Mouse (Mus musculus): Measurements from ENCODE around the gene Rps7. TPM values are rescaled to one million over a fixed set of nuclear protein-coding genes. Genes with fewer than 3 reads are reported as not detected.

Gene Rps7
- polyA plus RNA-seq, 1 experiment from 2014 or later, result 319 TPM

- no peak overlapping the region for H3K4me3 ChIP-seq (ENCODE audit: low read length)
- H3K9ac ChIP-seq (ENCODE audit: low read depth, low read length), result no peak overlapping the region
- H3K4me1 ChIP-seq (ENCODE audit: control insufficient read depth, insufficient read depth, low read depth, low read length), result peaks cover 7% of the 10 kb centered on the region
- no peaks in the 10 kb centered on the region for H3K36me3 ChIP-seq (ENCODE audit: control insufficient read depth, insufficient read depth, low read length)
- 66% methylated on average over 2 of the region's 2 CpGs for WGBS
- H3K4me2 ChIP-seq (ENCODE audit: low read length), result no peak overlapping the region
- no peaks in the 10 kb centered on the region for H3K9me3 ChIP-seq (ENCODE audit: control insufficient read depth, low read length)
- no peaks in the 10 kb centered on the region for H3K27me3 ChIP-seq (replicated peaks; ENCODE audit: control insufficient read depth, insufficient read depth, low read length)
- no peak for ATAC-seq
- no peak overlapping the region for H3K27ac ChIP-seq (ENCODE audit: low read depth, low read length)
Measured at GRCm38 (mm10) chr12:28598526-28598991, 37.2 kb downstream of the Rps7 start.

GRCm38 (mm10) chr12:28598110-28598509 is 37.6 kb downstream of the Rps7 start:
- Histone ChIP-seq H3K9me3 (ENCODE audit: control insufficient read depth, low read length) (no peaks in the 10 kb centered on the region), H3K27ac (ENCODE audit: low read depth, low read length) (no peak overlapping the region), H3K36me3 (ENCODE audit: control insufficient read depth, insufficient read depth, low read length) (no peaks in the 10 kb centered on the region), H3K4me1 (ENCODE audit: control insufficient read depth, insufficient read depth, low read depth, low read length) (peaks cover 7% of the 10 kb centered on the region), H3K9ac (ENCODE audit: low read depth, low read length) (no peak overlapping the region), H3K4me3 (ENCODE audit: low read length) (no peak overlapping the region), H3K4me2 (ENCODE audit: low read length) (no peak overlapping the region), H3K27me3 (replicated peaks; ENCODE audit: control insufficient read depth, insufficient read depth, low read length) (no peaks in the 10 kb centered on the region)
- ATAC-seq, result no peak
- WGBS, result 73% methylated on average over 3 of the region's 3 CpGs

- Histone ChIP-seq H3K27ac (ENCODE audit: low read depth, low read length) (no peak overlapping the region), H3K4me3 (ENCODE audit: low read length) (no peak overlapping the region), H3K9me3 (ENCODE audit: control insufficient read depth, low read length) (no peaks in the 10 kb centered on the region), H3K27me3 (replicated peaks; ENCODE audit: control insufficient read depth, insufficient read depth, low read length) (no peaks in the 10 kb centered on the region), H3K36me3 (ENCODE audit: control insufficient read depth, insufficient read depth, low read length) (no peaks in the 10 kb centered on the region), H3K9ac (ENCODE audit: low read depth, low read length) (no peak overlapping the region), H3K4me2 (ENCODE audit: low read length) (no peak overlapping the region), H3K4me1 (ENCODE audit: control insufficient read depth, insufficient read depth, low read depth, low read length) (peaks cover 7% of the 10 kb centered on the region)
- 81% methylated on average over 9 of the region's 9 CpGs for WGBS
- ATAC-seq, result no peak
Measured at GRCm38 (mm10) chr12:28597699-28598098, 38.1 kb downstream of the Rps7 start.

GRCm38 (mm10) chr12:28596851-28597250 is 38.9 kb downstream of the Rps7 start:
- Histone ChIP-seq H3K27me3 (replicated peaks; ENCODE audit: control insufficient read depth, insufficient read depth, low read length) (no peaks in the 10 kb centered on the region), H3K4me2 (ENCODE audit: low read length) (no peak overlapping the region), H3K27ac (ENCODE audit: low read depth, low read length) (no peak overlapping the region), H3K9ac (ENCODE audit: low read depth, low read length) (no peak overlapping the region), H3K4me1 (ENCODE audit: control insufficient read depth, insufficient read depth, low read depth, low read length) (peaks cover 2% of the 10 kb centered on the region), H3K4me3 (ENCODE audit: low read length) (no peak overlapping the region), H3K9me3 (ENCODE audit: control insufficient read depth, low read length) (no peaks in the 10 kb centered on the region), H3K36me3 (ENCODE audit: control insufficient read depth, insufficient read depth, low read length) (no peaks in the 10 kb centered on the region)
- ATAC-seq, result 0 out of 2 replicates have a peak, but pooled peaks have one; percentile 49

DNA sequence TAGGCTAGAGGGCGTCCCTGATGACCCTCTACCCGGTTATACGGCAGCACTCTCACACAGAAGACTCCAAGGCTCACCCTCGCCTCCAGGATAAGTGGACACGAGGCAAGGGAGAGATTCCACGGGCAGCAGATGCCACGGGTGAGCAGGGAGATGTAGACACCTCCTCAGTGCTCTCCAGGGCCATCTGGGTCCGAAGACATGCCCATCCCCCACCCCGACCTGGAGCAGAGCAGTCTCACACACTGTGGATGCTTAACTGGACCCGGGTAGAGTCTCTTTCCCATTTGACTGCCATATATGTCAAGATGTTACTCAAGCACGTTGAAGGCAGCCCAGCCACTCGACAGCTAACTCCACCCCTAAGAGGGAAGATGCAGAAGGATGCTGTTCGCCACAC is 45.3 kb downstream of the Rps7 start:
- peak overlapping the region; percentile 40; the same call in 1 of the 2 replicates for H3K27ac ChIP-seq (ENCODE audit: low read depth, low read length)
- no peaks in the 10 kb centered on the region for H3K27me3 ChIP-seq (replicated peaks; ENCODE audit: control insufficient read depth, insufficient read depth, low read length)
- H3K4me1 ChIP-seq (ENCODE audit: control insufficient read depth, insufficient read depth, low read depth, low read length), result peaks cover 25% of the 10 kb centered on the region
- WGBS, result 46% methylated on average over 13 of the region's 13 CpGs
- H3K36me3 ChIP-seq (ENCODE audit: control insufficient read depth, insufficient read depth, low read length), result no peaks in the 10 kb centered on the region
- no peak overlapping the region for H3K4me3 ChIP-seq (ENCODE audit: low read length)
- no peaks in the 10 kb centered on the region for H3K9me3 ChIP-seq (ENCODE audit: control insufficient read depth, low read length)
- H3K4me2 ChIP-seq (ENCODE audit: low read length), result no peak overlapping the region
- H3K9ac ChIP-seq (ENCODE audit: low read depth, low read length), result no peak overlapping the region
- ATAC-seq, result no peak

GRCm38 (mm10) chr12:28589090-28589868 is 46.5 kb downstream of the Rps7 start:
- ATAC-seq, result peak; percentile 95
- Histone ChIP-seq H3K27me3 (replicated peaks; ENCODE audit: control insufficient read depth, insufficient read depth, low read length) (no peaks in the 10 kb centered on the region), H3K4me3 (ENCODE audit: low read length) (peak overlapping the region; percentile 41), H3K36me3 (ENCODE audit: control insufficient read depth, insufficient read depth, low read length) (no peaks in the 10 kb centered on the region), H3K4me2 (ENCODE audit: low read length) (peak overlapping the region; percentile 67), H3K4me1 (ENCODE audit: control insufficient read depth, insufficient read depth, low read depth, low read length) (peaks cover 25% of the 10 kb centered on the region), H3K9ac (ENCODE audit: low read depth, low read length) (peak overlapping the region; percentile 65), H3K27ac (ENCODE audit: low read depth, low read length) (peak overlapping the region; percentile 53), H3K9me3 (ENCODE audit: control insufficient read depth, low read length) (no peaks in the 10 kb centered on the region)
- 8% methylated on average over 24 of the region's 24 CpGs for WGBS

GRCm38 (mm10) chr12:28587949-28588348 is 47.8 kb downstream of the Rps7 start:
- Histone ChIP-seq H3K9me3 (ENCODE audit: control insufficient read depth, low read length) (no peaks in the 10 kb centered on the region), H3K27me3 (replicated peaks; ENCODE audit: control insufficient read depth, insufficient read depth, low read length) (no peaks in the 10 kb centered on the region), H3K4me2 (ENCODE audit: low read length) (no peak overlapping the region), H3K36me3 (ENCODE audit: control insufficient read depth, insufficient read depth, low read length) (no peaks in the 10 kb centered on the region), H3K4me3 (ENCODE audit: low read length) (no peak overlapping the region), H3K4me1 (ENCODE audit: control insufficient read depth, insufficient read depth, low read depth, low read length) (peaks cover 25% of the 10 kb centered on the region), H3K27ac (ENCODE audit: low read depth, low read length) (peak overlapping the region; percentile 53), H3K9ac (ENCODE audit: low read depth, low read length) (no peak overlapping the region; the same call in 1 of the 2 replicates)
- ATAC-seq, result peak; percentile 31; the same call in 1 of the 2 replicates
- 34% methylated on average over 6 of the region's 6 CpGs for WGBS

- peaks cover 14% of the 10 kb centered on the region for H3K4me1 ChIP-seq (ENCODE audit: control insufficient read depth, insufficient read depth, low read depth, low read length)
- no peaks in the 10 kb centered on the region for H3K27me3 ChIP-seq (replicated peaks; ENCODE audit: control insufficient read depth, insufficient read depth, low read length)
- no peak overlapping the region for H3K27ac ChIP-seq (ENCODE audit: low read depth, low read length)
- ATAC-seq, result no peak
- 42% methylated on average over 3 of the region's 3 CpGs for WGBS
- no peak overlapping the region for H3K9ac ChIP-seq (ENCODE audit: low read depth, low read length)
- no peaks in the 10 kb centered on the region for H3K9me3 ChIP-seq (ENCODE audit: control insufficient read depth, low read length)
- H3K36me3 ChIP-seq (ENCODE audit: control insufficient read depth, insufficient read depth, low read length), result no peaks in the 10 kb centered on the region
- no peak overlapping the region for H3K4me2 ChIP-seq (ENCODE audit: low read length)
- H3K4me3 ChIP-seq (ENCODE audit: low read length), result no peak overlapping the region
Measured at GRCm38 (mm10) chr12:28584036-28584435, 51.7 kb downstream of the Rps7 start.

DNA sequence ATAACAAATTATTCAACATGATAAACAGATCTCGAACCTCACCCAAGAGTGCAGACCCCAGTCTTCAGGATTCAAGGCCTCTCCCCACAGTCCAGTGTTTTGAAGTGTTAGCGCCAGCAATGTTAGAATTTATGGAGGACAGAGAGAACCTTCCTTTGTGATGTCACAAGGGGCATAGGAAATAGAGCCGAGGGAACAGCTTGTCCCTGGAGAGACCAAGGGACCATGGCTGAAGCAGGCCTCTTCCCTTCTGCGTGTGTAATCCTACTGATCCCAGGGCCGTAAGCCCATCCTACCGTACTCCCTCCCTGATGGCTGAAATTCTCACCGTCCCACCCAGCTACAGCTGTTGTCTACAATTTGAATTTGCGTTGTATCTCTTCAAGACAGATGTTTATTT is 53.3 kb downstream of the Rps7 start, which contains the start of gene Allc:
Allc (minus strand) TSS at position 101 of the 400 bp plus-strand sequence.
- no peaks in the 10 kb centered on the region for H3K27me3 ChIP-seq (replicated peaks; ENCODE audit: control insufficient read depth, insufficient read depth, low read length)
- no peaks in the 10 kb centered on the region for H3K36me3 ChIP-seq (ENCODE audit: control insufficient read depth, insufficient read depth, low read length)
- 88% methylated on average over 8 of the region's 8 CpGs for WGBS
- no peaks in the 10 kb centered on the region for H3K9me3 ChIP-seq (ENCODE audit: control insufficient read depth, low read length)
- no peak within 1 kb of the TSS for H3K27ac ChIP-seq (ENCODE audit: low read depth, low read length)
- no peak within 1 kb of the TSS for H3K9ac ChIP-seq (ENCODE audit: low read depth, low read length)
- no peak within 1 kb of the TSS for H3K4me3 ChIP-seq (ENCODE audit: low read length)
- no peaks in the 10 kb centered on the region for H3K4me1 ChIP-seq (ENCODE audit: control insufficient read depth, insufficient read depth, low read depth, low read length)
- ATAC-seq, result no peak
- no peak within 1 kb of the TSS for H3K4me2 ChIP-seq (ENCODE audit: low read length)
